Mouse (Mus musculus) forebrain, embryonic 13.5 days (tissue): ENCODE measurements around the gene Ankdd1b. TPM values are rescaled to one million over a fixed set of nuclear protein-coding genes. Genes with fewer than 3 reads are reported as not detected.

Experiments used
- ATAC-seq: fragments of 200-750 bp; cut with Nextera tagmentation; 2 replicates; pipeline ENCODE4 v1.8.0; 2017
- H3K27ac ChIP-seq: fragments of 300-500 bp; sonication (generic); 2 replicates; pipeline ENCODE4 v1.5.1; 2015; ENCODE audit warnings: inconsistent platforms, mild to moderate bottlenecking, moderate library complexity
- H3K27me3 ChIP-seq: fragments of 300-500 bp; sonication (generic); 2 replicates; pipeline ENCODE4 v1.6.1; 2015; ENCODE audit warnings: mild to moderate bottlenecking, inconsistent platforms
- H3K36me3 ChIP-seq: fragments of 300-500 bp; sonication (generic); 2 replicates; pipeline ENCODE4 v1.6.1; 2015; ENCODE audit warnings: mild to moderate bottlenecking, inconsistent platforms; ENCODE audit not compliant: poor library complexity, severe bottlenecking
- H3K4me1 ChIP-seq: fragments of 300-500 bp; sonication (generic); 2 replicates; pipeline ENCODE4 v1.6.1; 2015; ENCODE audit warnings: inconsistent platforms
- H3K4me2 ChIP-seq: fragments of 300-500 bp; sonication (generic); 2 replicates; pipeline ENCODE4 v1.6.1; 2015; ENCODE audit warnings: inconsistent platforms, mild to moderate bottlenecking, moderate library complexity
- H3K4me3 ChIP-seq: fragments of 300-500 bp; sonication (generic); 2 replicates; pipeline ENCODE4 v1.5.1; 2015; ENCODE audit warnings: mild to moderate bottlenecking, inconsistent platforms
- H3K9ac ChIP-seq: fragments of 300-500 bp; sonication (generic); 2 replicates; pipeline ENCODE4 v1.6.1; 2015; ENCODE audit warnings: mild to moderate bottlenecking, inconsistent platforms
- H3K9me3 ChIP-seq: fragments of 300-500 bp; sonication (generic); replicated peaks from 2 replicates; pipeline ENCODE4 v1.6.1; 2016; ENCODE audit warnings: inconsistent platforms
- WGBS: fragments of 180-500 bp; shearing (Covaris S2); methylation state at CpG from one replicate; pipeline ENCODE4 v1.1.7; 2015; 5-methylcytosine and 5-hydroxymethylcytosine counted together
- polyA plus RNA-seq: library from polyadenylated mRNA; unstranded; fragments of >200 nt; fragmentation: Nextera tagmentation; extraction: Ambion mirVana; gene quantifications from 2 replicates; pipeline ENCODE4 v1.2.1, GENCODE M21; 2015

Gene Ankdd1b
- polyA plus RNA-seq, 1 experiment from 2014 or later, result not detected

DNA sequence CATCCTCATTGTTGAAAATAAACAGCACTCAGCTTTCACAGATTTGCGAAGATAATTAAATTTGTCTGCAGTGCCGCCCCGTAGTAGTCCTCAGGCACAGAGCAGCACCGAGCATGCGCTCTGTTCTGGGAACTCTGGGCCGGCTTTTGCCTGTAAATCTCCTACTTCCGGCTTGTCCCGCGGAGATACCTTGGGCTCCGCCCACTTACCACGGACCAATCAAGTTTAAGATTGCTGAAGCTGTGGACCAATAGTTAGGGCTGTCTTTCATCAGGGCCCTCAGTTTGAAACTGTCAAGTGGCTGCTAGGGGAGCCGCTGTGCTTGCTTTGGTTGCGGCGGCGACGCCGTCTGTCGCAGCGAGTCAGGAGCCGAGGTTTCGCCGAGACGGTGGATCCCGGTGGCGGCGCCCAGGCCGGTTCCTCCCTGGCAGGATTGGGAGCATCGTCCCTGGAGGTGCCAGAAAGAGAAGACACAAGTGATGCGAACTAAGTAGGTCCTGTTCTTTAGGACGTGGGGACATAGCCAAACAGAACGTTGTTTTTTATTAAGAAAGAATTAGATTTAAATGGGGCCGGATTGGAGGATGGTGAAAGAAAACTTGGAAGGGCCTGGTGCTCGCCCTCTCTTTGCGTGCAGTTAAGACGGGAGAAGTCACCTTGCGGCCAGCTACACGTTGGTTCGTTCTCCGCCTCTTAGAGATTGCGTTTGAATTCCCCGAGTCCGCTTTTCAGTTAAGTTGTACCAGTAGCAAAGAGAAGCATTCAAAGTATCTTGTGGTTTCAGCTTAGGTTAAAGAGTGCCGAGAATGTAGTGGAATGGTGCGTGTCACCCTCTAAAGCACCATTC, 82.7 kb downstream of the Ankdd1b start, which contains the start of gene Poc5:
Poc5 (plus strand) TSS at position 253 of the 847 bp plus-strand sequence.
- peaks cover 30% of the 10 kb centered on the region for H3K36me3 ChIP-seq
- H3K27ac ChIP-seq, result peak within 1 kb of the TSS; percentile 41; the same call in 1 of the 2 replicates
- H3K27me3 ChIP-seq, result no peaks in the 10 kb centered on the region
- peak; percentile 100 for ATAC-seq
- H3K9me3 ChIP-seq, result no peaks in the 10 kb centered on the region
- peak within 1 kb of the TSS; percentile 83 for H3K4me2 ChIP-seq
- H3K9ac ChIP-seq, result peak within 1 kb of the TSS; percentile 78
- WGBS, result under 1% methylated on average over 44 of the region's 44 CpGs
- peak within 1 kb of the TSS; percentile 69 for H3K4me3 ChIP-seq
- H3K4me1 ChIP-seq, result peaks cover 15% of the 10 kb centered on the region

DNA sequence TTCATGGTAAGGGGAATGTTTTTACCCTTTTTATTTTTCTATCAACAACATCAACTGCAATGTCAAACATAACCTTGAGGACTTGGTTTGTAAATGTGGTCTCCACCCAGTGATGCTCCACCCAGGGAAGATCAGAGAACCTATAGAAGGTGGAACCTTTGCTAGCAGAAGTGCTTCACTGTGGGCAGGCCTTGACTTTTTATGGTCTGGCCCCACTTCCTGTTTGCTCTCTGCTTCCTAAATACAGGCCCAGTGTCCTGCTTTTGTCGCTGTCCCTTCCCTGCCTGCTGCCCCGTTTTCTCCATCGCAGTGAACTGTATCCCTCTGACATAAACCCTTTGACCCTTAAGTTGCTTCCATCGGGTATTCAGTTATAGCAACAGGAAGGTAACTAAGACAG, 93.1 kb downstream of the Ankdd1b start:
- Histone ChIP-seq H3K4me2 (no peak overlapping the region), H3K36me3 (no peaks in the 10 kb centered on the region), H3K4me1 (no peaks in the 10 kb centered on the region), H3K27ac (no peak overlapping the region), H3K9ac (no peak overlapping the region), H3K4me3 (no peak overlapping the region), H3K27me3 (no peaks in the 10 kb centered on the region), H3K9me3 (no peaks in the 10 kb centered on the region)
- no peak for ATAC-seq
- 92% methylated on average over 4 of the region's 4 CpGs for WGBS

DNA sequence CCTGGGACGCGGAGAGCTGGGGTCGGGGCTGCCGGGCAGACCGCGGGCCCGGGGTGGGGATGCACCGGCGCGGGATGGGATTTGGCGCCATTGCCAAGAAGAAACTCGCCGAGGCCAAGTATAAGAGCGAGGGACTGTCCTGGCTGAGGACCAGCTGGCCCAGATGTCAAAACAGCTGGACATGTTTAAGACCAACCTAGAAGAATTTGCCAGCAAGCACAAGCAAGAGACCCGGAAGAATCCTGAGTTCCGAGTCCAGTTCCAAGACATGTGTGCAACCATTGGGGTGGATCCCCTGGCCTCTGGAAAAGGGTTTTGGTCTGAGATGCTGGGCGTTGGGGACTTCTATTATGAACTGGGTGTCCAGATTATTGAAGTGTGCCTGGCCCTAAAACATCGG, 94.1 kb downstream of the Ankdd1b start:
- H3K9ac ChIP-seq, result no peak overlapping the region
- 94% methylated on average over 18 of the region's 18 CpGs for WGBS
- H3K27me3 ChIP-seq, result no peaks in the 10 kb centered on the region
- H3K4me2 ChIP-seq, result no peak overlapping the region
- H3K4me3 ChIP-seq, result no peak overlapping the region
- H3K9me3 ChIP-seq, result no peaks in the 10 kb centered on the region
- H3K27ac ChIP-seq, result no peak overlapping the region
- no peaks in the 10 kb centered on the region for H3K36me3 ChIP-seq
- no peak for ATAC-seq
- no peaks in the 10 kb centered on the region for H3K4me1 ChIP-seq

DNA sequence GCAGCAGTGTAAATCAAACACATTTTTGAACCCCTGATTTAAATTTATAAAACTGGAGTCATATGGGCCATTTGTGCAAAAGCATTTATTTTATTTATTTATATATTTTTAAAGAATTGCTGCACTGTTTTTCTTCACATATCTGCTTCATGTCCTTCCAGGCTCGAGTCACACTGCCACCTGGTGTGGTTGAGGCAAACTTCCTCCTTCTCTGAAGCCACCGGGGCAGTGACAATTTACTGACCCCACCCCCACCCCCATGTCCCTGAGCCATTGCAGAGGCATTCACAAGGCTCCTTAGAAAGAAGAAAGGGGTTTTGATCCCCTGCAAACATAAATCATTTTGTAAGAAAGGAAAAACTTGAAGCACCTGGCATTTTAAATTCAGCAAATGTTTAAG, 95.5 kb downstream of the Ankdd1b start:
- ATAC-seq, result no peak
- Histone ChIP-seq H3K27me3 (no peaks in the 10 kb centered on the region), H3K4me3 (no peak overlapping the region), H3K9ac (no peak overlapping the region), H3K4me1 (no peaks in the 10 kb centered on the region), H3K4me2 (no peak overlapping the region), H3K27ac (no peak overlapping the region), H3K36me3 (no peaks in the 10 kb centered on the region), H3K9me3 (no peaks in the 10 kb centered on the region)
- 6% methylated on average over 2 of the region's 2 CpGs for WGBS

Other genes with a start within 250 kb of the Ankdd1b start
- gene Poc5, start 82.9 kb downstream of the Ankdd1b start, polyA plus RNA-seq, result 26.7 and 28.5 TPM in 2 replicates
- gene Gm17622, start 19.5 kb upstream of the Ankdd1b start, polyA plus RNA-seq, result not detected in 2 replicates
- gene Polk, start 71.4 kb upstream of the Ankdd1b start, polyA plus RNA-seq, result 6.0 and 6.1 TPM in 2 replicates
- 6.4 and 7.8 TPM in 2 replicates for gene Col4a3bp, start 71.4 kb upstream of the Ankdd1b start, polyA plus RNA-seq
- 143 and 168 TPM in 2 replicates for gene Hmgcr, start 199.7 kb upstream of the Ankdd1b start, polyA plus RNA-seq